Mouse (Mus musculus) neural tube, postnatal 0 days (tissue): ENCODE results near the gene Zdhhc7. TPM values are rescaled to one million over a fixed set of nuclear protein-coding genes. Genes with fewer than 3 reads are reported as not detected.

ENCODE experiments used
- polyA plus RNA-seq: library from polyadenylated mRNA; unstranded; fragments of >200 nt; fragmentation: Nextera tagmentation; extraction: Ambion mirVana; gene quantifications from 2 replicates; pipeline ENCODE4 v1.2.1, GENCODE M21; 2015

The Zdhhc7 gene
- 27.0 and 30.4 TPM in 2 replicates for polyA plus RNA-seq

GRCm38 (mm10) chr8:120101068-120101972 is at the start of gene Zdhhc7:
Zdhhc7 (minus strand) TSS chr8:120101482.

GRCm38 (mm10) chr8:120113758-120114255 is 12.5 kb upstream of the Zdhhc7 start, which contains the start of gene 6430548M08Rik:
6430548M08Rik (plus strand) TSS chr8:120114152.

Other genes with a start within 250 kb of the Zdhhc7 start
- gene Klhl36, start 239.2 kb downstream of the Zdhhc7 start, polyA plus RNA-seq: 17.1 and 19.6 TPM in 2 replicates
- gene Usp10, start 191.1 kb downstream of the Zdhhc7 start, polyA plus RNA-seq: 84.1 and 95.9 TPM in 2 replicates
- gene Gm20388, start 190.6 kb downstream of the Zdhhc7 start, polyA plus RNA-seq: not detected in 2 replicates
- gene Crispld2, start 109.0 kb downstream of the Zdhhc7 start, polyA plus RNA-seq: 2.9 and 3.3 TPM in 2 replicates
- 36.8 and 40.1 TPM in 2 replicates for gene 6430548M08Rik, start 12.7 kb upstream of the Zdhhc7 start, polyA plus RNA-seq
- 1.4 and 1.9 TPM in 2 replicates for gene Fam92b, start 76.0 kb upstream of the Zdhhc7 start, polyA plus RNA-seq
- gene Gse1, start 127.0 kb upstream of the Zdhhc7 start, polyA plus RNA-seq: 11.9 and 12.0 TPM in 2 replicates